Mouse (Mus musculus) heart, postnatal 0 days (tissue): ENCODE data around the gene Pon3.

Experiments used
- CTCF ChIP-seq: IDR thresholded peaks from 2 replicates; pipeline ENCODE4 v1.5.1; 2016; ENCODE audit warnings: antibody characterized with exemption, control low read depth, low read depth
- EP300 ChIP-seq: IDR thresholded peaks from 2 replicates; pipeline ENCODE4 v1.6.1; 2016; ENCODE audit warnings: antibody characterized with exemption, low read depth

- no peak for TF ChIP-seq CTCF
- no peak for TF ChIP-seq EP300
These were observed 42.0 kb upstream of the Pon3 start, which contains the start of gene Pon2 for GRCm38 (mm10) chr6:5298092-5298554.
